In genomic region chr16:16584409-16585032, GRCm38 (mm10) we compare ENCODE assay signal across 8 mouse cellular contexts. TPM values are rescaled to one million over a fixed set of nuclear protein-coding genes. Genes with fewer than 3 reads are reported as not detected.
DNase-seq lines count a peak whose midpoint lies in the region; ATAC-seq lines count a peak whose summit lies in the region.

No protein-coding gene starts in this region.

- no peaks in the 10 kb centered on the region for H3K27me3 ChIP-seq in hindbrain, embryonic 13.5 days

- no peaks in the 10 kb centered on the region for H3K36me3 ChIP-seq in hindbrain, embryonic 13.5 days
- no peaks in the 10 kb centered on the region for H3K36me3 ChIP-seq in macrophage (ENCODE audit: inconsistent target)

- no peaks in the 10 kb centered on the region for H3K4me1 ChIP-seq in hindbrain, embryonic 13.5 days (replicated peaks)

- no peak overlapping the region for H3K4me2 ChIP-seq in hindbrain, embryonic 13.5 days

- DNase-seq in NIH3T3 (ENCODE audit: low read depth) = peak; percentile 91
- peak; percentile 86 to 88 for DNase-seq in cerebellum, adult 18-20 months
- peak; percentile 36 to 58 for DNase-seq in layer of hippocampus, postnatal 14 days (ENCODE audit: low spot score in 2 of 2)
- DNase-seq in right cerebral cortex, adult 2 months (ENCODE audit: low spot score in 2 of 2) = peak; percentile 71 to 76

- peak; percentile 88 for ATAC-seq in frontal cortex, adult (ENCODE audit: low TSS enrichment)
- ATAC-seq in hindbrain, embryonic 13.5 days (ENCODE audit: low FRiP score) = peak; percentile 91
- no peak for ATAC-seq in erythroid progenitor cell, adult 5-6 weeks (replicated peaks; ENCODE audit: low FRiP score, poor library complexity, severe bottlenecking)

- H3K27ac ChIP-seq in hindbrain, embryonic 13.5 days = no peak overlapping the region
- peak overlapping the region; percentile 14 for H3K27ac ChIP-seq in macrophage

- no peaks in the 10 kb centered on the region for H3K9me3 ChIP-seq in hindbrain, embryonic 13.5 days

- WGBS in hindbrain, embryonic 13.5 days = 78% methylated on average over 4 of the region's 4 CpGs
- 43% methylated on average over 4 of the region's 4 CpGs for WGBS in macrophage (ENCODE audit: missing documents)

- H3K4me3 ChIP-seq in hindbrain, embryonic 13.5 days = no peak overlapping the region
- H3K4me3 ChIP-seq in macrophage (ENCODE audit: inconsistent target) = no peak overlapping the region

- H3K79me2 ChIP-seq in macrophage (ENCODE audit: inconsistent target) = peaks cover 8% of the 10 kb centered on the region; the same call in 1 of the 2 replicates

- no peak overlapping the region for H3K9ac ChIP-seq in hindbrain, embryonic 13.5 days

RNA-seq across cellular contexts. Expression of gene Fgd4, which starts 15.8 kb away (rescaled TPM):
- polyA plus RNA-seq in hindbrain, embryonic 13.5 days (2015; fragmentation: Nextera tagmentation; extraction: Ambion mirVana) = 24.5 and 25.0 TPM in 2 replicates
- 10 to 100 TPM; 58.7 to 59.5 TPM for total RNA-seq in layer of hippocampus, postnatal 14 days (2021)
- total RNA-seq in macrophage (2018; cell fraction: chromatin; rRNA removed) = 100 to 1,000 TPM in 24 of 26 experiments, 10 to 100 TPM in 2; 39.3 to 674 (median 405) TPM
- 100 to 1,000 TPM in 4 of 26 experiments, 10 to 100 TPM in 22; 41.9 to 112 (median 87.0) TPM for total RNA-seq in macrophage (2018; cell fraction: cytosol; rRNA removed)
- 100 to 1,000 TPM in 24 of 26 experiments, 10 to 100 TPM in 2; 65.7 to 534 (median 251) TPM for total RNA-seq in macrophage (2018; cell fraction: nucleus; rRNA removed)
- 41.3 to 60.1 TPM (median 48.0 TPM) in 3 replicates for polyA plus RNA-seq in macrophage (2018)
- 7.9 and 10.1 TPM in 2 replicates for total RNA-seq in erythroid progenitor cell, adult 5-6 weeks (2015; ENCODE audit: low replicate concordance)
- 7.6 and 16.0 TPM in 2 replicates for total RNA-seq in erythroid progenitor cell, adult 5-6 weeks (2017; ENCODE audit: low replicate concordance)
